Mouse (Mus musculus): ENCODE results near the gene Mast4. TPM values are rescaled to one million over a fixed set of nuclear protein-coding genes. Genes with fewer than 3 reads are reported as not detected.
A peak's percentile ranks its signal among the peaks of the same experiment; 100 is the strongest.

Gene Mast4
- polyA plus RNA-seq, 1 experiment: 0.27 TPM

DNA sequence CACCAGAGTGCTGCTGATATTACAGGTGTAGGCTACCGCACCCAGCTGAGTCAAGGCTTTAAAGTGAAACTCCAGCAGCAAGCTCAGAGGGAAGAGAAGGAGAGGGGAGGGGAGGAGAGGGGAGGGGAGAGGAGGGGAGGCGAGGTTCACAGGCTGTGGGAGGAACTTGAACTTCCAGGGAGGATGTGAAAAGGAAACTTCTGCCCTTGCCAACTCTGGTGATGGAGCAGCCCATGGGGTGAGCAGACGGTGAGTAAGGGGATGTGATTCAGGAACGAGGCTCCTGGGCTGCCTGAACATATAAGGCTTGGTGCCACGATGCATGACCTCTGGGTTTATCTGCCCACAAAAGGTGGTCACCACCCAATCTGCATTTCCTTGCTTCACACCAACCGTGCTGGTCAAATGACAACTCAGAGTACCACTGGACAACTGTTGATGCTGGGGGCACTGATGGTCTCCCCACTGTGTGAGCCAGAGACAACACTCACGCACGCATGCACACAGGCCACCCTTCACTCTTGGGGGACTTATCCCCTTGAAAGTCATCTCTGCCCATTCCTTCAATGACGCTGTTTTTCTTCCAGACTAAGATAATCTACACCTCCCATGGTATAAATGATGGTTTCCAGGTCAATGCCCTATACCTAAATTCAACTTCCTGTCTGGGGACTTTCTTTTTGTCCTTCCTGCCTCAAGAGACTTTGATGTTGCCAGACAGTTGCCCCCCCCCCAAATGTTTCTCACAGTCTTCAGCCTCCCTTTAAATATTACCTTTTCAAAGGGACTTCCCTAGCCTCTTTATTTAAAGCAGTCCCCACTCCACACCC lies 434.8 kb downstream of the Mast4 start:
- H3K27ac ChIP-seq (ENCODE audit: insufficient read depth, low read depth, low read length): no peak overlapping the region
- H3K4me1 ChIP-seq (ENCODE audit: control insufficient read depth, insufficient read depth, low read length): peaks cover 18% of the 10 kb centered on the region
- no peak for TF ChIP-seq CTCF (IDR thresholded peaks at IDR 0.05; ENCODE audit: low read depth, low read length)
- no peak for TF ChIP-seq POLR2A (IDR thresholded peaks at IDR 0.05; ENCODE audit: borderline replicate concordance, low read depth, low read length)
- H3K4me3 ChIP-seq (ENCODE audit: insufficient read depth, low read length): 0 out of 2 replicates have a peak overlapping the region, but pooled peaks have one; percentile 4

DNA sequence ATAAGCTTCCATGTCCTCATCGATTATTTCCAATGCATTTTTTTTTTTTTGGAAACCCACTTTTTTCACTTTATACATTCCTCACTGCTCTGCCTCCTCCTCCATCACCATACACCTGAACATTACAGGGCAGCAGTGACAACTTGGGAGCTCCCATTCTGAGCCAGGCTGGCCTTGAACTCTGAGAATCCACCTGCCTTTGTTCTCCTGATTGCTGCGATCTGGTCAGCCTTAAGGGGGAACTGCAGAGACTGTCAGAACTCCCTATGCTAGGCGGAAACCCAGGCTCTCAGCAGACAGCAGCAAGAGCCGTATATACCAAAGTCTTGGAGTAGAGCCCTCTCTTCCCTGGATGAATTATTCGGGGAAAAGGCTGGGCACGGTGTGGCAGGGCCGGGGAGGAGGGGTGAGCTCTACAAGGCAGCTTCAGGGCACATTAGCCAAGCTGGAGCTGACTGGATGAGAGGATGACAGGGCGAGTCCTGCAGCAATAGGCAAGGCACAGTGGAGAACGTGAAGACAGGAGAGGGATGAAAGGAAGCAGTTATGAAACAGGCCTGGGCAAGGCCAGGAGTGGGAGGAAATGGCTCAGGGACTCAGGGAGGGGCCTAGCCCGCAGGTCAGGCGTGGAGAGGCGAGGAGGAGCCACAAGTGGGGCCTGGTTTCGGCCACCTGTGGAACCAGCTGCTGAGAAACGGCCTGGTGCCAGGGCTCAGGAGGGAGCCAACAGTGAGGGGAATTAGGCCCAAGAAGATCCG lies 435.7 kb downstream of the Mast4 start:
- H3K4me3 ChIP-seq (ENCODE audit: insufficient read depth, low read length): 0 out of 2 replicates have a peak overlapping the region, but pooled peaks have one; percentile 4
- no peak overlapping the region for H3K27ac ChIP-seq (ENCODE audit: insufficient read depth, low read depth, low read length)
- H3K4me1 ChIP-seq (ENCODE audit: control insufficient read depth, insufficient read depth, low read length): peaks cover 20% of the 10 kb centered on the region
- no peak for TF ChIP-seq POLR2A (IDR thresholded peaks at IDR 0.05; ENCODE audit: borderline replicate concordance, low read depth, low read length)
- TF ChIP-seq CTCF (IDR thresholded peaks at IDR 0.05; ENCODE audit: low read depth, low read length): no peak

DNA sequence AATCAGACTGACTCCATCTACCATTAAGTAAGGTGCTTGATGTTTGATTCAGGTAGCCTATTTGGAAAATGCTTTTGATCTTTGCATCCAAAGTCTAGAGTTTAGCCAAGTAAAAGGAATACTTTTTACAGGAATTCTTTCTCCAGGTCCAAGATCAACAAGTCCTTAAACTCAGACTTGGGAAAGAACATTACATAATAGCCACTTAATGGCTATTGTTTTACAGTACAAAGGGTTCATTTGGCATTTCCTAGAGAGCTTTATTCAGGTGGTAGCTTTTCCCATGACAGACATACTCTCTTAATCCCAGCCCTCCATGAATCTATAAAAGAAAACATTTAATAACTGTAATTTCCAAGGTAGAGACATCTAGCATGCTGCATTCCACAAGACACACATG lies 438.0 kb downstream of the Mast4 start:
- H3K4me1 ChIP-seq (ENCODE audit: control insufficient read depth, insufficient read depth, low read length): peaks cover 20% of the 10 kb centered on the region

DNA sequence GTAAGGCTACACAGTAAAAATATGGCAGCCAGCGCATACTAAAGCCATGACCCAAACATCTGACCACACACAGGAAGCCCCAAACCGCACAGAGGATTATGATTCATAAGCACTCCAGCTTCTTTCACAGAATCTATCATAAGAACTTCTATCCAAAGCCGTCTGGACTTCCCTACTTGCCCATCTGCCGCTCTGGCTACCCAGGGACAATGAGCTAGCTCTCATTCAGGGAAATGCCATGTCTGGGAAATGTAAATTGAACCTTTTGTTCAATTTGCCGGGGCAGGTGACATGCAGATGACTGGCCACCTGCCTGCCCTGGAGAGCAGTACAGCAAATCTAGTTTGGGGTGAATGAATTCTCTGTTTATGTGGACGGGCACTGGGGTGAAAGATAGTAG lies 438.4 kb downstream of the Mast4 start:
- H3K4me3 ChIP-seq (ENCODE audit: insufficient read depth, low read length): no peak overlapping the region
- TF ChIP-seq CTCF (IDR thresholded peaks at IDR 0.05; ENCODE audit: low read depth, low read length): no peak
- no peak for TF ChIP-seq POLR2A (IDR thresholded peaks at IDR 0.05; ENCODE audit: borderline replicate concordance, low read depth, low read length)
- H3K27ac ChIP-seq (ENCODE audit: insufficient read depth, low read depth, low read length): no peak overlapping the region
- H3K4me1 ChIP-seq (ENCODE audit: control insufficient read depth, insufficient read depth, low read length): peaks cover 20% of the 10 kb centered on the region

More for the DNA sequence above, 438.0 kb downstream of the Mast4 start:
- TF ChIP-seq CTCF (IDR thresholded peaks at IDR 0.05; ENCODE audit: low read depth, low read length) (no peak), POLR2A (IDR thresholded peaks at IDR 0.05; ENCODE audit: borderline replicate concordance, low read depth, low read length) (no peak)
- Histone ChIP-seq H3K27ac (ENCODE audit: insufficient read depth, low read depth, low read length) (no peak overlapping the region), H3K4me3 (ENCODE audit: insufficient read depth, low read length) (no peak overlapping the region)

DNA sequence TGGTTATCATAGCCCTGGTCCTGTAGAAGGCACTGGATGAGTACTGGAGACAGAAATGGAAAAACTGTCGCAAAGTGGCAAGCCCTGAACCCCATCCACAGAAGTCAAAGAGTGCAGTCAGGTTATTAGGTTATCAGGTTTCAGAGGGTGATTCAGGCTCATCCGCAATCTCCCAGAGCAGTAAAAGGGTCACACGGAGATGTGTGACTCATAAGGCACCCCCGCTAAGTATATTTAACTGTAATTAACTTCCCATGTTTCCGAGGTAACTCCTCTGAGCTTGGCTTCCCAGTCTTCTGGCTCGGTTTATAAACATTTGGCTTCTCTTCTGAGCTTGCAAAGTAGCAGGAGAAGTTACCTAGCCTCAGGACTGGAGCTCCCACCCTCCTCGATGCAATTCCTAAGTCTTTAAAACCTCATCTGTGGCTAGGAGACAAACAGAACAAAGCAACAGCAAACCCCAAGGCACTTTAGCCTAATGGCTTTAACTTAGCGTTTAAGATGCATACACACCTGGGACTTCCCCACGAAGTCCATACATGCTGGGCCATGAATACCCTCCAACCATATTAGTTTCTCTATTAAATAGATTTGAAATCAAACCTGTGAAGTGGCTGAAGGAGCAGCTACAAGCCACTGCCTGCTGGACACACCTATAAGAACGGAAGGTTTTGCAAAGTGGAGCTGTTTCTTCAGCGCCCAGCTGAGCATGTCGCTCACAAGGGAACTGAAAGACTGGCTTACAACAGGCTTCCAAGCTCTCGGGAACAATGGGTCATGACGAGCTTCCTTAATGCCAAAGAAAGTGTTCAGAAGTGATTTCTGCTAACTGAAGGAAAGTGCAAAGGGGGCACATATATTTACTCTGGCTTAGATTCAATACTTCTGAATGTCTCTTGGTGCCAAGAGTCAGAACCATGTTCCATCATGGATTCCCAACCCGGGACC lies 439.7 kb downstream of the Mast4 start:
- no peak overlapping the region for H3K27ac ChIP-seq (ENCODE audit: insufficient read depth, low read depth, low read length)
- H3K4me1 ChIP-seq (ENCODE audit: control insufficient read depth, insufficient read depth, low read length): peaks cover 21% of the 10 kb centered on the region

DNA sequence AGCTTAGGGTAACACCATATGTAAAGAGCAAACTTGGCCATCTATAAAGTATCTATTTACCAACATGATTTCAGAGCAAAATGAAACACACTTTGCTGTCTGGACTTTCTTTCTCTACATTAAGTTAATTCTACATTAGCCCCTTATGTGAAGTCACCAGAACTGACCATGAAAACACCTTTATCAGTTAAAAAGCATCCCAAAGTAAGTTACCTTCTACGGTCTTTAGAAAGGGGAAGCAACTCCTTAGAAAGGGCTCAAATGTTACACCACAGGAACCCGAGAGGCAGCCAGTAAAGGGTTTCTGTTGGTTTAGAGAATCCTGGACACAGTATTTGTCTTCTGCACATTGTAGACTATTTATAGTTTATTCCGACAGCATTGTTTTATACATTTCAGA lies 441.5 kb downstream of the Mast4 start:
- Histone ChIP-seq H3K4me1 (ENCODE audit: control insufficient read depth, insufficient read depth, low read length) (peaks cover 29% of the 10 kb centered on the region), H3K27ac (ENCODE audit: insufficient read depth, low read depth, low read length) (no peak overlapping the region), H3K4me3 (ENCODE audit: insufficient read depth, low read length) (no peak overlapping the region)
- TF ChIP-seq POLR2A (IDR thresholded peaks at IDR 0.05; ENCODE audit: borderline replicate concordance, low read depth, low read length): no peak

More for the DNA sequence above, 439.7 kb downstream of the Mast4 start:
- H3K4me3 ChIP-seq (ENCODE audit: insufficient read depth, low read length): no peak overlapping the region
- TF ChIP-seq CTCF (IDR thresholded peaks at IDR 0.05; ENCODE audit: low read depth, low read length) (no peak), POLR2A (IDR thresholded peaks at IDR 0.05; ENCODE audit: borderline replicate concordance, low read depth, low read length) (no peak)

DNA sequence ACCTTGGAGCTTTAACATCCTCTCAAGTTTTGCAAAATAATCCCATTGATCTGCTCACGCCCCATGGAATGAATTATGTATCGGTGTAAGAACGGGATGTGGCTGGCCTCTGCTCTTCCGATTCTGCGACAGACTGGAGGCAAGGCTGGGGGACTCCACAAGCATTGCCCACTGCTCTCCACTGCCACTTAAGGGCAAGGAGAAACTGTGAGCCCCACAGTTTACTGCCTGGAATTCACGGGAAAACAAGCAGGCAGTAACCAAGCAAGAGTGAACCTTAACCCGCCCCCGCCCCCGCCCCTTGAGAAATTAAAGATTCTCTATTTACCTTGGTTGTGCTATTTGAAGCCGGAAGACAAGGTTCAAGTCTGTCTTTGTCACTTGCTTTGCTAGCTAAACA lies 444.3 kb downstream of the Mast4 start:
- no peak overlapping the region for H3K27ac ChIP-seq (ENCODE audit: insufficient read depth, low read depth, low read length)
- TF ChIP-seq POLR2A (IDR thresholded peaks at IDR 0.05; ENCODE audit: borderline replicate concordance, low read depth, low read length) (no peak), CTCF (IDR thresholded peaks at IDR 0.05; ENCODE audit: low read depth, low read length) (no peak)
- H3K4me3 ChIP-seq (ENCODE audit: insufficient read depth, low read length): no peak overlapping the region
- H3K4me1 ChIP-seq (ENCODE audit: control insufficient read depth, insufficient read depth, low read length): peaks cover 36% of the 10 kb centered on the region

DNA sequence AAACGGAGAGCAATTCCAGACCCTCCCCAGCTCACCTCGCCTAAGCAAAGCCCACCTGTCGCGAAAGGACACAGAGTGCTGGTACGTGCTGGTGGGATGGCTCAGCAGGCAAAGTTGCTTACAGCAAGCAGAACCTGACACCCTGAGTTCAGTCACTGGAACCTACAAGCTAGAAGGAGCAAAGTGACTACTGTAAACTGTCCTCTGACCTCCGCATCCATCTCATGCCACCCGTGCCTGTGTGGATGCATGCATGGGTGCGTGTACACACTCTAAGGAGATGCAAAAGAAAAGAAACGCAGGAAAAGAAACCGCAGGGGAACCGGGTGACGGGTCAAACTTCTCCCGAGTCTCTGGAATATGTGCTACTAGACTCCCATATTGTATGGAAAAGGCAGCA lies 444.8 kb downstream of the Mast4 start:
- TF ChIP-seq POLR2A (IDR thresholded peaks at IDR 0.05; ENCODE audit: borderline replicate concordance, low read depth, low read length) (no peak), CTCF (IDR thresholded peaks at IDR 0.05; ENCODE audit: low read depth, low read length) (no peak)
- Histone ChIP-seq H3K27ac (ENCODE audit: insufficient read depth, low read depth, low read length) (no peak overlapping the region), H3K4me3 (ENCODE audit: insufficient read depth, low read length) (no peak overlapping the region), H3K4me1 (ENCODE audit: control insufficient read depth, insufficient read depth, low read length) (peaks cover 32% of the 10 kb centered on the region)

DNA sequence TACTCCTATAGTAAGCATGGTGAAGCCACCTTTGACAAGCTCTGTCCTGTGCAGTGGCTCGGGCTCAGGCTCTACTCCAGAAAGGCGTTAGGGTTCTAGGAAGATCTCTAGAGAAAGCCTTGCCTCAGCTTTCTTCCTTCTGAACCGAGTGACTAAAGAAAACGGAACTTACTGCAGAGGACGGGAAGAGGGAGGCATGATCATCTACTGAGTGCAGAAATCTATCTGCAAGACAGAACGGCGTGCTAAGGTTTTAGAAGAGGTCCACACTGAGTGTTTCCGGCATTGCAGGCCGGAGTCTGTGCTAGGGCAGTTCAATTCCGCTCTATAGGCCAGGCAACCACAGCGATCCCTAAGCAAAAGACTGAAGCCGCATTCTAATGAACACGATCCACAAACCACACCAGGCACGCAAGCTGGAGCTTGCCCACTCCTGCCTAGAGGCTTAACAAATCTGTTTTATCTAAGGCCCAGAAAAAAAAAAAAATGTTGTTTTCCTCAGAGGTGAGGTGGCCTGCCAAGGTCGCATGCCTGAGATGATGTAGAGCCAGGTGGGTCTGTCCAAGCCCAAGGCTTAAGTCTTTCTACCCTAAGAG lies 445.3 kb downstream of the Mast4 start:
- Histone ChIP-seq H3K4me1 (ENCODE audit: control insufficient read depth, insufficient read depth, low read length) (peaks cover 29% of the 10 kb centered on the region), H3K27ac (ENCODE audit: insufficient read depth, low read depth, low read length) (no peak overlapping the region), H3K4me3 (ENCODE audit: insufficient read depth, low read length) (no peak overlapping the region)
- TF ChIP-seq POLR2A (IDR thresholded peaks at IDR 0.05; ENCODE audit: borderline replicate concordance, low read depth, low read length): no peak
- TF ChIP-seq CTCF (IDR thresholded peaks at IDR 0.05; ENCODE audit: low read depth, low read length): no peak
